Mouse (Mus musculus): ENCODE data around the gene Bphl.

- TF ChIP-seq GATA1 (IDR thresholded peaks at IDR 0.05; ENCODE audit: borderline replicate concordance, low read length) (no peak), FLI1 (IDR thresholded peaks at IDR 0.05; ENCODE audit: low read length) (no peak)
Observed at GRCm38 (mm10) chr13:34062466-34062865, 25.1 kb downstream of the Bphl start.
